Mouse (Mus musculus): Measurements from ENCODE around the gene Cadm3. TPM values are rescaled to one million over a fixed set of nuclear protein-coding genes. Genes with fewer than 3 reads are reported as not detected.

The Cadm3 gene
- polyA plus RNA-seq, 1 experiment from 2014 or later = 1.4 TPM

DNA sequence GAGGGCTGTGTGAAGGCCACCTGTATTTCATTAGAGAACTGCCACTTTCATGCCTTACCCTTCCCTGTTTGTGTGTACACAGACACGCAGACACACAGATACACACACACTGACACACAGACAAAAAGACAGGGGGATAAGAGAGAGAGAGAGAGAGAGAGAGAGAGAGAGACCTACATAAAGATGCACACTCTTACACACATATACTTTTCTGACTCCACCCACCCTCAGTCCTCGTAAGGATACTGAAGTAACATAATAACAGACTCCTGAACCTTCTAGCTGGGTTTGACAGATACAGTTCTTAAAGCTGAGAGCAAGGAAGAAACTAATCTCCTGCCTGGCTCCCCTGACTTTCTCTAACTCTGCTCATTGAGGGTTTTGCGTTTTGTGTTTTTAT lies 21.9 kb upstream of the Cadm3 start:
- WGBS = 3% methylated on average over 3 of the region's 3 CpGs
- H3K27me3 ChIP-seq (ENCODE audit: control insufficient read depth, insufficient read depth, low read length) = no peaks in the 10 kb centered on the region
- no peak overlapping the region for H3K27ac ChIP-seq (replicated peaks; ENCODE audit: low read depth, low read length)
- H3K4me2 ChIP-seq (ENCODE audit: low read depth, severe bottlenecking) = peak overlapping the region; percentile 18; the same call in 1 of the 2 replicates
- peaks cover 2% of the 10 kb centered on the region; the same call in 1 of the 2 replicates for H3K4me1 ChIP-seq (ENCODE audit: control insufficient read depth, insufficient read depth, low read length)
- ATAC-seq (ENCODE audit: insufficient number of reproducible peaks, low FRiP score, low TSS enrichment, low read depth) (no peak), DNase-seq (ENCODE audit: low spot score) (no peak)
- H3K9ac ChIP-seq (ENCODE audit: low read length) = no peak overlapping the region
- no peaks in the 10 kb centered on the region for H3K36me3 ChIP-seq (ENCODE audit: control insufficient read depth, insufficient read depth, low read length)
- H3K9me3 ChIP-seq (ENCODE audit: control insufficient read depth, low read length) = no peaks in the 10 kb centered on the region
- no peak overlapping the region for H3K4me3 ChIP-seq (ENCODE audit: low read depth, low read length)

DNA sequence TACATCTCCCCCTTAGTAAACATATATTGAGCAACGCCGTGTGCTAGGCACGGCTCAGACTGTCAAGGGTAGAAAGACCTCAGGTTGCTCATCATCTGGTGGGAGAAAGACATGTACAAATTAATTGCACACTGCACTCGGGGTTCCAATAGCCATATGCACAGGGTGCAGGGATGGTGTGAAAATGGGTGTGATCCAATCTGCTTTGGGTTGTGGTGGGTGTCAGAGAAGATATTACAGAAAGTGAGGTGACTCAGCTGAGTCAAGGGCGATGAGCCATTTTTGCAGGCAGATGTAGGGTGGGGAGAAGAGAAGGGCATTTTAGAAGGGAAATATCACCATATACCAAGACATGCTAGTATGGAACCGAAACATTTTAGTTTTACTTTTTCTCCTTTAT lies 13.9 kb upstream of the Cadm3 start:
- ATAC-seq (ENCODE audit: insufficient number of reproducible peaks, low FRiP score, low TSS enrichment, low read depth) (no peak), DNase-seq (ENCODE audit: low spot score) (no peak)
- no peaks in the 10 kb centered on the region for H3K36me3 ChIP-seq (ENCODE audit: control insufficient read depth, insufficient read depth, low read length)
- no peaks in the 10 kb centered on the region for H3K9me3 ChIP-seq (ENCODE audit: control insufficient read depth, low read length)
- H3K27me3 ChIP-seq (ENCODE audit: control insufficient read depth, insufficient read depth, low read length) = no peaks in the 10 kb centered on the region
- no peak overlapping the region for H3K4me3 ChIP-seq (ENCODE audit: low read depth, low read length)
- H3K4me1 ChIP-seq (ENCODE audit: control insufficient read depth, insufficient read depth, low read length) = no peaks in the 10 kb centered on the region
- no peak overlapping the region for H3K9ac ChIP-seq (ENCODE audit: low read length)
- WGBS = 87% methylated on average over 6 of the region's 6 CpGs
- no peak overlapping the region for H3K4me2 ChIP-seq (ENCODE audit: low read depth, severe bottlenecking)
- H3K27ac ChIP-seq (replicated peaks; ENCODE audit: low read depth, low read length) = no peak overlapping the region

DNA sequence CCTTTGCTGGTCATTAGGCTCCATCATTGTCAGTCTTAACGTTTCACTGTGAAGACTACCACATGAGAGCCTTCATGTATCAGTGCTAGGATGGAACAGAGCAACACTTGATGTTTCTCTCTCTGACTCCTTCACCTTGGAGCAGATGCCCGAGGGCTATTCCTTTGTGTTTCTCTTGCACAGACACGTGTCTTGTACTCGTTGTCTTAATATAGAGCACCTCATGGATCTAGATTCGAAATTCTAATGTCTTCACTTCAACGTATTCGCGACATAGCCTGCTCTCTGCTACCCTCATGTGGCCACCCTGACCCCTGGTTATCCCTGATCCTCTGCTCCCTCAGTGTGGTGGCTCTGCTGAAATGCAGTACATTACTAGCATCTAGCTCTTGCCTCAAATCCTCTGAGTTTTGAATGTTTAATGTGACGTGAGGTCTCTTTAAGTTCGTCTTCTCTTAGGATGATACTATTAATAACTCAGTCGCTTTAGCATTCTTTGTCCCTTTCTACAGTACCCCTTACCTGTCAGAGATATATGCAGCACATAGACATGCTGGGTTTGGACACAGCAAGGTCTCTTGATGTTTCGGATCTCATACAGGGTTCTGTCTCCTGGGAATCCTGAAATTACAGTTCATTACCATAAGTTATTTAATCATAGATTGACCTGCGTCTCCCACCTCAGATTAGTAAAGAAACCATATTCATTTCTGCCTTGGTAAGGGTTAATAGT lies 10.1 kb upstream of the Cadm3 start:
- DNase-seq (ENCODE audit: low spot score) (peak; percentile 62), ATAC-seq (ENCODE audit: insufficient number of reproducible peaks, low FRiP score, low TSS enrichment, low read depth) (no peak)
- no peak overlapping the region for H3K27ac ChIP-seq (replicated peaks; ENCODE audit: low read depth, low read length)
- no peaks in the 10 kb centered on the region for H3K36me3 ChIP-seq (ENCODE audit: control insufficient read depth, insufficient read depth, low read length)
- no peaks in the 10 kb centered on the region for H3K4me1 ChIP-seq (ENCODE audit: control insufficient read depth, insufficient read depth, low read length)
- no peak overlapping the region for H3K9ac ChIP-seq (ENCODE audit: low read length)
- 38% methylated on average over 13 of the region's 13 CpGs for WGBS
- H3K4me2 ChIP-seq (ENCODE audit: low read depth, severe bottlenecking) = no peak overlapping the region
- no peak overlapping the region for H3K4me3 ChIP-seq (ENCODE audit: low read depth, low read length)
- H3K9me3 ChIP-seq (ENCODE audit: control insufficient read depth, low read length) = no peaks in the 10 kb centered on the region
- H3K27me3 ChIP-seq (ENCODE audit: control insufficient read depth, insufficient read depth, low read length) = no peaks in the 10 kb centered on the region

DNA sequence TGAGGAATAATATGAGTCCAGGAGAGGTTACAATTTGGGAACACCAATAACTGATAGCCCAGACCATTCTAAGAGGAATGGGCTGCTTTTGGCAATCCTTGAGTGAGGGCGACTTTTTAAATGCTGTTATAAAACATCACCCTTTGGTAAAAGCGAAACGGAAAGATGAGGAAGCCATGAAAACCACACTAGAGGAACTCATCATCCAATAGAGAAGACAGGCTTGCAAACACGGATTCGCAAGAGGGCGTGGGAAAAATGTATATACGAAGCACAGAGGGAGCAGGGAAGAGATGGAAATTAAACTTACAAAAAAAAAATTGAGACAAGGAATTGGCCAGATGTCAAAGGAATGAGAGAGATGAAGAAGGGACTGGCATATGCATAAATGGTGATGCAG lies 6.5 kb upstream of the Cadm3 start:
- Histone ChIP-seq H3K9ac (ENCODE audit: low read length) (no peak overlapping the region), H3K9me3 (ENCODE audit: control insufficient read depth, low read length) (no peaks in the 10 kb centered on the region), H3K4me1 (ENCODE audit: control insufficient read depth, insufficient read depth, low read length) (no peaks in the 10 kb centered on the region), H3K27me3 (ENCODE audit: control insufficient read depth, insufficient read depth, low read length) (peaks cover 2% of the 10 kb centered on the region; the same call in 1 of the 2 replicates), H3K4me2 (ENCODE audit: low read depth, severe bottlenecking) (no peak overlapping the region), H3K36me3 (ENCODE audit: control insufficient read depth, insufficient read depth, low read length) (no peaks in the 10 kb centered on the region), H3K27ac (replicated peaks; ENCODE audit: low read depth, low read length) (no peak overlapping the region), H3K4me3 (ENCODE audit: low read depth, low read length) (no peak overlapping the region)
- 86% methylated on average over 7 of the region's 7 CpGs for WGBS
- no peak for ATAC-seq (ENCODE audit: insufficient number of reproducible peaks, low FRiP score, low TSS enrichment, low read depth)
- DNase-seq (ENCODE audit: low spot score) = no peak

DNA sequence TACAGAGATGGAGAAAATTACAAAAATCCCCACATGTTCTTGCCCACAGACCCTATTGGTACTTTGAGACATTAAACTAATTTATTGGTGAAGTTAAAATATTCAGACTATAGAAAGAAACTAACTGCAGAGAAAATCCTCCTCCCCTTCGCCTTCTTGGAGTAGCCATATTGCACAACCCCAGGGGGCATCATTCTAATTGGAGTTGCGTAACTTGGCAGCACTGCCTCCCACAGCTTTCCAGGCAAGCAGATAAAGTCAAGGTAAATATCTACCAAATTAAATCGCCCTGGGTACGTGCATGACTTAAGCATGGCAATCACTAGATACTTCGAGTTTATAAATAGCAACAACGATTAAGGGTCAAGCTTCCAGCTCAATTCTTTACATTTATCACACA lies 4.1 kb upstream of the Cadm3 start:
- DNase-seq (ENCODE audit: low spot score) (no peak), ATAC-seq (ENCODE audit: insufficient number of reproducible peaks, low FRiP score, low TSS enrichment, low read depth) (no peak)
- H3K27ac ChIP-seq (replicated peaks; ENCODE audit: low read depth, low read length) = no peak overlapping the region
- 82% methylated on average over 6 of the region's 6 CpGs for WGBS
- no peaks in the 10 kb centered on the region for H3K9me3 ChIP-seq (ENCODE audit: control insufficient read depth, low read length)
- H3K36me3 ChIP-seq (ENCODE audit: control insufficient read depth, insufficient read depth, low read length) = no peaks in the 10 kb centered on the region
- peaks cover 20% of the 10 kb centered on the region; the same call in 1 of the 2 replicates for H3K27me3 ChIP-seq (ENCODE audit: control insufficient read depth, insufficient read depth, low read length)
- H3K4me1 ChIP-seq (ENCODE audit: control insufficient read depth, insufficient read depth, low read length) = peaks cover 5% of the 10 kb centered on the region
- H3K9ac ChIP-seq (ENCODE audit: low read length) = no peak overlapping the region
- no peak overlapping the region for H3K4me2 ChIP-seq (ENCODE audit: low read depth, severe bottlenecking)
- H3K4me3 ChIP-seq (ENCODE audit: low read depth, low read length) = no peak overlapping the region

DNA sequence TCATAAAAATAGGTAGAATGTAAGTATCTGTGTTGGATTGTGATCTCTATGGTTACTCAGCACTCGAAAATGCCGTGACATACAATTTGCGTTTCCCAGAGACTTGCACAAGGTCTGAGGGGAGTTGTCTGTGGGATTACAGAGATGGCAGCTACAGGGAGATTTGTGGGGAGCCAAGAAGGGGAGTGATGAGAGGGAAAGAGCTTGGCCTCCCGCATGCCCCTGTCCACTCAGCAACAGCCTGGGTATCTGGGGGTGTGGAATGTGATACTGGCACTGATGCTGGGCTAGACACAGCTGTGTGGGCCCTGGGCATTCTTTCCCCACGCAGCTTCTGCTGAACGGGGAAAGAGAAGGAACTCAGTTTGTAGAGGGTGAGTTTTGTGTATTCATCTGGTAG lies 3.0 kb upstream of the Cadm3 start:
- Histone ChIP-seq H3K4me3 (ENCODE audit: low read depth, low read length) (no peak overlapping the region), H3K27me3 (ENCODE audit: control insufficient read depth, insufficient read depth, low read length) (peaks cover 31% of the 10 kb centered on the region), H3K36me3 (ENCODE audit: control insufficient read depth, insufficient read depth, low read length) (no peaks in the 10 kb centered on the region)

DNA sequence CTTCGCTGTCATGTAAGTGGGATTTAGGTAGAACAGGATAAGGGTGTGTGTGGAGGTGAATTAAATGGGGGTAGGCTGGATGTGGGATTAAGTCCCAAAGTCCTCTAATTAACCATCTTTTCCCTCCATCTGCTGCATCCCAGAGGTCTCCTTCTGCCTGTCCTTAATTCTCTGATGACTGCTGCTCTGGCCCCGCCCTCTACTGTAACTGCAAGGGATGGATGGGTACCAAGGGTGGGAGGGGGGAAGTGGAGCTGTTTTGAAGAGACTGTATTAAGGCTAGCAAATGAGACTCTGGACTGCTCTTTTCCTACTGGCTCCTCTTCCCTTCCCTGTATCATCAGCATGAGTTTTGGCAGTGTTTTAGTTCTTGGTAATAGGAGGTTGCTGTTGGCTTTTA lies 2.1 kb upstream of the Cadm3 start:
- ATAC-seq (ENCODE audit: insufficient number of reproducible peaks, low FRiP score, low TSS enrichment, low read depth) = no peak

More for the DNA sequence above, 3.0 kb upstream of the Cadm3 start:
- WGBS = 83% methylated on average over 6 of the region's 6 CpGs
- Histone ChIP-seq H3K4me2 (ENCODE audit: low read depth, severe bottlenecking) (no peak overlapping the region), H3K9me3 (ENCODE audit: control insufficient read depth, low read length) (no peaks in the 10 kb centered on the region), H3K4me1 (ENCODE audit: control insufficient read depth, insufficient read depth, low read length) (peaks cover 5% of the 10 kb centered on the region), H3K27ac (replicated peaks; ENCODE audit: low read depth, low read length) (no peak overlapping the region), H3K9ac (ENCODE audit: low read length) (no peak overlapping the region)
- DNase-seq (ENCODE audit: low spot score) (no peak), ATAC-seq (ENCODE audit: insufficient number of reproducible peaks, low FRiP score, low TSS enrichment, low read depth) (no peak)

DNA sequence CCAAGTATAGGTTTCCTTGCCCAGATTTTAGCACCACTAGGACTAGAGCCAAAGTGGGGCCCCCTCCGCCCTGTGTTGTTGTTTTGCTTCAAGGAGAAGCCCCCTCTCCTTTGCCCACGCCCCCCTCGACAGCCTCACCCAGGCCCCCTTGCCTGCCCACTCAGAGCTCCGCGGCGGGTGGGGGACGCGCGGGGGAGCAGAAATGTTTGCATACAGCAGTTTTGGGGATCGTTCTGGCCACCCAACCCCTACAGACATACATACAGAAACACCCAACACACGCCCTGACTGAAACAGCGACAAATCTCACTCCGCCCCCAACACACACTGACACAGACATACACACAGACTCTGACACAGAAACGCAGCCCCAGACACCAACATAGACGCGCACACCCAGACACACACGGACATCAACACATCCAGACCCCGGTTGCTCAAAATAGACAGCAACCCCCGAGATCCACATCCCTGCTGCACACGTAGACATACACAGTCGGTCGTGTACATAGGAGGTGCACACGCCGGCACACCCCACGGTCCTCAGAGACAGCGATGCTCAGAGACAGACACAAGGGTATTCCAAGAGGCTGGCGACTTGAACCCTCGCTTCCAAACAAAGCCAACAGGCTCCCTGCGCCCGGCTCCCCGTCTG lies 667 bp downstream of the Cadm3 start:
- Histone ChIP-seq H3K36me3 (ENCODE audit: control insufficient read depth, insufficient read depth, low read length) (no peaks in the 10 kb centered on the region), H3K4me3 (ENCODE audit: low read depth, low read length) (peak overlapping the region; percentile 52), H3K27ac (replicated peaks; ENCODE audit: low read depth, low read length) (no peak overlapping the region), H3K9ac (ENCODE audit: low read length) (peak overlapping the region; percentile 34; the same call in 1 of the 2 replicates), H3K4me2 (ENCODE audit: low read depth, severe bottlenecking) (peak overlapping the region; percentile 92), H3K9me3 (ENCODE audit: control insufficient read depth, low read length) (no peaks in the 10 kb centered on the region), H3K27me3 (ENCODE audit: control insufficient read depth, insufficient read depth, low read length) (peaks cover 33% of the 10 kb centered on the region), H3K4me1 (ENCODE audit: control insufficient read depth, insufficient read depth, low read length) (peaks cover 5% of the 10 kb centered on the region)
- under 1% methylated on average over 31 of the region's 31 CpGs for WGBS
- peak; percentile 23 for DNase-seq (ENCODE audit: low spot score)
- ATAC-seq (ENCODE audit: insufficient number of reproducible peaks, low FRiP score, low TSS enrichment, low read depth) = peak; percentile 26; the same call in 1 of the 2 replicates

More for the DNA sequence above, 2.1 kb upstream of the Cadm3 start:
- no peak for DNase-seq (ENCODE audit: low spot score)
- Histone ChIP-seq H3K27ac (replicated peaks; ENCODE audit: low read depth, low read length) (no peak overlapping the region), H3K27me3 (ENCODE audit: control insufficient read depth, insufficient read depth, low read length) (peaks cover 33% of the 10 kb centered on the region), H3K36me3 (ENCODE audit: control insufficient read depth, insufficient read depth, low read length) (no peaks in the 10 kb centered on the region), H3K9me3 (ENCODE audit: control insufficient read depth, low read length) (no peaks in the 10 kb centered on the region), H3K4me3 (ENCODE audit: low read depth, low read length) (no peak overlapping the region), H3K4me2 (ENCODE audit: low read depth, severe bottlenecking) (no peak overlapping the region), H3K4me1 (ENCODE audit: control insufficient read depth, insufficient read depth, low read length) (peaks cover 5% of the 10 kb centered on the region), H3K9ac (ENCODE audit: low read length) (no peak overlapping the region)
- WGBS = 67% methylated on average over 2 of the region's 2 CpGs

Data from limb, embryonic 11.5 days (tissue).